Mouse (Mus musculus) Patski (cell line): ENCODE measurements at regions not wholly inside any gene's neighbourhood (a gene's known extent, or its start where the extent isn't known, plus 50 kb on each side); places are given as distances from the start of the nearest gene placed in this dataset.
A peak's percentile ranks its signal among the peaks of the same experiment; 100 is the strongest.
"Not testable (repeated sequence)": the region's sequence is repeated elsewhere in the genome, so short reads cannot be mapped to it uniquely, and the experiment has no call there.

ENCODE experiments used
- ATAC-seq: fragments of 100-300 bp; one replicate; pipeline ENCODE4 v1.8.0; 2021
- CTCF ChIA-PET: fragments of 350-600 bp; sonication (Branson Sonifier 250); formaldehyde crosslinking; loops from one replicate; lab custom pipeline; 2022; ENCODE audit warnings: inconsistent platforms; lab: Charles Lee
- POLR2A ChIA-PET: fragments of 350-600 bp; sonication (Branson Sonifier 250); formaldehyde crosslinking; loops from one replicate; lab custom pipeline; 2022; ENCODE audit warnings: antibody characterized with exemption, inconsistent platforms; lab: Charles Lee
- DNase-seq: peaks from one replicate; pipeline ENCODE4 v3.0.0-alpha.2; 2011; ENCODE audit warnings: low read depth, low spot score
- H3K27me3 ChIP-seq: fragments of 371-371 bp; one replicate; pipeline ENCODE4 v1.5.1; 2021
- CTCF ChIP-seq: fragments of 100-300 bp; IDR thresholded peaks from one replicate; pipeline ENCODE4 v1.5.1; 2021
- in situ Hi-C: fragments of 300-500 bp; cut with MboI; formaldehyde crosslinking; loops from 3 replicates; pipeline ENCODE4 v1.11.1; 2018; ENCODE audit warnings: low pct_unique_long_range_greater_than_20kb, mixed read lengths

- ATAC-seq, in situ Hi-C loops, POLR2A ChIA-PET, DNase-seq, H3K27me3 ChIP-seq: not testable (repeated sequence)
- CTCF ChIA-PET = interaction anchor here (1.2 kb wide), 1 partner anchor 10 kb away, joined by 3 read pairs; no protein-coding TSS in a partner anchor
- peak; percentile 25 for TF ChIP-seq CTCF
Measured at GRCm38 (mm10) chr4:55279351-55279750, 70.5 kb upstream of the Rad23b start.

DNA sequence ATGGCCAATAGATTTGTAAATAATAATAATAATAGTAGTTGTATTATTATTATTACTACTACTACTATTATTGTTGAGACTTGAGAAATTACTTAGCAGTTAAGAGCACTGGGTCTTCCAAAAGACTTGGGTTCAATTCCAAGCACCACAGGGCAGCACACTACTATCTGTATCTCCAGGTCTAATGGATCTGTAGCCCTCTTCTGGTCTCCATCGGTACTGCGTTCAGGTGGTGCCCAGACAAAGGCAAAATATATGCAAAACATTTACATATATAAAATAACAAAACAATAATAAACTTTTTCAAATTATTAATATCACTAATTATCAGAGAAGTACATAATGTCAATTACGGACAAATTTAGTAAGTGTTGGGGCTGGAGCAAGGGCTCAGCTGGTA, 69.1 kb upstream of the Rad23b start:
- in situ Hi-C loops = no loop called here
- H3K27me3 ChIP-seq = no peaks in the 10 kb centered on the region
- ChIA-PET CTCF (no interaction called here), POLR2A (no interaction called here)
- DNase-seq (no peak), ATAC-seq (no peak)
- TF ChIP-seq CTCF = peak; percentile 43

DNA sequence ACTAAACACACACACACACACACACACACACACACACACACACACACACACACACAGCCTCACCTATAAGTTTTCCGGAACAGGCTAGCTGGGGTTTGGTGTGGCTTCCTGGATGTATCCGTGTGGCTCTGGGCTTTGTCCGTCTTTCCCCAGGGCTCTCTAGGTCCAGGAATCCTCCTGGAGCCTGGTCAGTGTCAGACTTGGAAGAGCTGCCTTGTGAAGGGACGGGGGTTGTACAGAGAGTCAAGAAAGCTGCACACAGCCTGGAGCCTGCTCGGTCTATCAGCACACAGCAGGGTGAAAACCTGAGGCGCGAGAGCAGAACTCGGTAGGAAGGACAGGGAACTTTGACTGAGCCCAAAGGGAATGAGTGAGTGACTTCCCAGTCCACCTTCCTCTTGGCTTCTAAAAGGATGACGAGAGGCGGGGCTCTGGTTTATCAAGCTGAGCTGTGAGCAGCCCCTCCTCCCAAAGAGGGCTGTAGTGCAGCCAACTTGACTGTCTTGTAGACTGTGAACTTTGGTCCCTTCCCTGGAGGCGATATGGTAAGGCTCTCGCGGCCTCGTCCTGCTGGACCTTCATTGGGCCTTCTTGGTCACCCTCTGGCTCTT, 68.3 kb upstream of the Rad23b start:
- H3K27me3 ChIP-seq = no peaks in the 10 kb centered on the region
- TF ChIP-seq CTCF = no peak
- POLR2A ChIA-PET = no interaction called here
- in situ Hi-C loops = no loop called here
- CTCF ChIA-PET = no interaction called here
- DNase-seq = no peak
- no peak for ATAC-seq

DNA sequence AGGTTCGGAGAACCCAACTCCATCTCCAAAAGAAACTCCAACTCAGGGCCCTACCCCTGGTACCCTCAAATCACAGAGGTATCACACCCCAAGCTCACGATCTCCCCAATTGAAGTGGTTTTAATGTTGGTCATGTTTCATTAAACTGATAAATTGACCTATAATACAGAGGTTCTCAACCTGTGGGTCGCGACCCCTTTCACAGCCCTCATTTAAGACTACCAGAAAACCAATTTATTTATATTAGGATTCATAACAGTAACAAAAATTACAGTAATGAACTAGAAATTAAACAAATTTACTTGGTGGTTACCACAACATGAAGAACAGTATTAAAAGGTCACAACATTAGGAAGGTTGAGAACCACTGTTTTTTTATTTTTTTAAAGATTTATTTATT, 67.4 kb upstream of the Rad23b start:
- TF ChIP-seq CTCF = no peak
- CTCF ChIA-PET = interaction anchor here (0.7 kb wide), 1 partner anchor 1082 kb away, joined by 3 read pairs; no protein-coding TSS in a partner anchor
- DNase-seq = no peak
- POLR2A ChIA-PET = no interaction called here
- H3K27me3 ChIP-seq = no peaks in the 10 kb centered on the region
- ATAC-seq = no peak
- in situ Hi-C loops = no loop called here

GRCm38 (mm10) chr4:55284722-55285225, 65.1 kb upstream of the Rad23b start:
- ChIA-PET POLR2A (no interaction called here), CTCF (no interaction called here)
- no peak for DNase-seq
- in situ Hi-C loops = no loop called here
- no peak for ATAC-seq
- no peaks in the 10 kb centered on the region for H3K27me3 ChIP-seq
- TF ChIP-seq CTCF = no peak

GRCm38 (mm10) chr4:55285641-55286040, 64.2 kb upstream of the Rad23b start:
- ATAC-seq (no peak), DNase-seq (no peak)
- H3K27me3 ChIP-seq = no peaks in the 10 kb centered on the region
- ChIA-PET POLR2A (no interaction called here), CTCF (no interaction called here)
- no peak for TF ChIP-seq CTCF
- in situ Hi-C loops = no loop called here

DNA sequence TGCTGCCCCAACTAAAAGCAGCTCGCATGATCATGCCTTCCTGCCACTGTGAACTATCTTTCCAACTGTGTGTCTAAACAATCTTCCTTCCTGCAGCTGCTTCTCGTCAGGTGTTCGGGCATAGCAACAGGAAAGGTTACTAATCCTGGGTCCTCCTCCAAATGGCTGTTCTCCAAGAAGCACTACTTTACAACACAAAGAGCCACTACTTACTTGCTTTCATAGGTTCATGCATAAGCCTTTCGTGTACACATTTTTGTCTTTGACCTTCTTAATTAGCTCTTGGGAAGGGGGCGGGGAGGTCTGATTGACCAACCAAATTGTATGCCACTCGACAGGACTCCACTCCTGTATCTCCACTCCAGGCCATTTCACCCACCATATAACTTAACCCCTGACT, 61.4 kb upstream of the Rad23b start:
- POLR2A ChIA-PET = no interaction called here
- in situ Hi-C loops = no loop called here
- CTCF ChIA-PET = no interaction called here
- no peaks in the 10 kb centered on the region for H3K27me3 ChIP-seq
- ATAC-seq (no peak), DNase-seq (no peak)
- no peak for TF ChIP-seq CTCF

- DNase-seq (no peak), ATAC-seq (no peak)
- POLR2A ChIA-PET = no interaction called here
- peak; percentile 68 for TF ChIP-seq CTCF
- CTCF ChIA-PET = interaction anchor here (1.7 kb wide), 1 partner anchor 106 kb away, joined by 5 read pairs; no protein-coding TSS in a partner anchor
- in situ Hi-C loops = no loop called here
- H3K27me3 ChIP-seq = no peaks in the 10 kb centered on the region
Measured at GRCm38 (mm10) chr4:55292277-55292676, 57.6 kb upstream of the Rad23b start.

DNA sequence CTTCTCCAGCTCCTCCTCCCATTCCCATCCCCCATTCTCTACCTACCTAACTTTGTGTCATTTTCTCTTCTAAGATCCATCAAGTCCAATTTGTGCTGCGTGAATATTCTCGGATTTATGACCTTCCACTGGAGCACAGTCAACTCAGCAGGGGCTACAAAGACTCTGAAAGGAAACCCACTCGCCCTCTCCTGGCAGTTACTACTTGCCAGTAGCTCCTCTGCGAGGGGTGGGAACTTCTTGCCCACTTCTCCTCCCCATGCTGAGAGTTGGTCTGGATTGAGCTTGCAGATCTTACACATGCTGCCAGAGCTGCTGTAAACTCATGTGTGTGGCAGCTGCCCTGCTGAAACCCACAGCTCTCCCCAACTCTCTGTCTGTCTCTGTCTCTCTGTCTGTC, 57.1 kb upstream of the Rad23b start:
- no peaks in the 10 kb centered on the region for H3K27me3 ChIP-seq
- no peak for DNase-seq
- no peak for ATAC-seq
- TF ChIP-seq CTCF = no peak
- POLR2A ChIA-PET = no interaction called here
- in situ Hi-C loops = no loop called here
- CTCF ChIA-PET = interaction anchor here (1.7 kb wide), 1 partner anchor 106 kb away, joined by 5 read pairs; no protein-coding TSS in a partner anchor

GRCm38 (mm10) chr4:55293347-55294079, 56.3 kb upstream of the Rad23b start:
- TF ChIP-seq CTCF = no peak
- ATAC-seq (no peak), DNase-seq (no peak)
- in situ Hi-C loops = no loop called here
- H3K27me3 ChIP-seq = no peaks in the 10 kb centered on the region
- ChIA-PET POLR2A (no interaction called here), CTCF (interaction anchor here (0.8 to 1.7 kb wide), 2 partner anchors 70 to 105 kb away, joined by 3 to 5 read pairs; no protein-coding TSS in a partner anchor)

- ATAC-seq (peak; percentile 51), DNase-seq (peak; percentile 48)
- ChIA-PET CTCF (interaction anchor here (0.8 kb wide), 1 partner anchor 69 kb away, joined by 3 read pairs; no protein-coding TSS in a partner anchor), POLR2A (no interaction called here)
- TF ChIP-seq CTCF = no peak
- in situ Hi-C loops = no loop called here
- H3K27me3 ChIP-seq = no peaks in the 10 kb centered on the region
Measured at GRCm38 (mm10) chr4:55294255-55294687, 55.6 kb upstream of the Rad23b start.
